Mouse (Mus musculus): ENCODE data around the gene Thoc6.

Gene Thoc6

DNA sequence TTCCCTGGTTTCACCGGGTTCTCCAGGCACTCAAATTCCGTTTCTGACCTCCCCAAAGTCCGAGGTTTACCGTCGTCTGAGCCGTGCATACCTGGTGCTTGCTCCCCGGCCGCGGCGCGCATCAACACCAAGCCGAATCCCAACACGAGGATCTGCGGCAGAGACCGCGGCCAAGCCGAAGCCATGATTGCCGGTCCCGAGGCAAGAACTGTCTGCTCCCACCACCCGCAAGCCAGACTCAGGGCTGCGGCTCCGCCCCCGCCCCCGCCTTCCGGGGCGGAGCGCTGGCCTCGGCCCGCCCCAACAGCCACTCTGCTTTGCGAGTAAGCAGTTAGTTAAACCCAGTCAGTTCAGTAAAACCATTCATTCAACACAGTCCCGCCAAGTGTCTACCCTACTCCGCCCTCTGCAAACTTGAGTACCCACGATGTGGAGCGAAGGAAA lies 3.6 kb upstream of the Thoc6 start, which contains the start of gene Tnfrsf12a:
TSS of gene Tnfrsf12a (minus strand) at position 233 of the 444 bp plus-strand sequence.
- peak; percentile 78 to 83 for DNase-seq (ENCODE audit: low spot score in 2 of 2)

- no peak for DNase-seq (ENCODE audit: low spot score in 2 of 2)
These were observed 2.9 kb upstream of the Thoc6 start for GRCm38 (mm10) chr17:23676473-23677031.

DNA sequence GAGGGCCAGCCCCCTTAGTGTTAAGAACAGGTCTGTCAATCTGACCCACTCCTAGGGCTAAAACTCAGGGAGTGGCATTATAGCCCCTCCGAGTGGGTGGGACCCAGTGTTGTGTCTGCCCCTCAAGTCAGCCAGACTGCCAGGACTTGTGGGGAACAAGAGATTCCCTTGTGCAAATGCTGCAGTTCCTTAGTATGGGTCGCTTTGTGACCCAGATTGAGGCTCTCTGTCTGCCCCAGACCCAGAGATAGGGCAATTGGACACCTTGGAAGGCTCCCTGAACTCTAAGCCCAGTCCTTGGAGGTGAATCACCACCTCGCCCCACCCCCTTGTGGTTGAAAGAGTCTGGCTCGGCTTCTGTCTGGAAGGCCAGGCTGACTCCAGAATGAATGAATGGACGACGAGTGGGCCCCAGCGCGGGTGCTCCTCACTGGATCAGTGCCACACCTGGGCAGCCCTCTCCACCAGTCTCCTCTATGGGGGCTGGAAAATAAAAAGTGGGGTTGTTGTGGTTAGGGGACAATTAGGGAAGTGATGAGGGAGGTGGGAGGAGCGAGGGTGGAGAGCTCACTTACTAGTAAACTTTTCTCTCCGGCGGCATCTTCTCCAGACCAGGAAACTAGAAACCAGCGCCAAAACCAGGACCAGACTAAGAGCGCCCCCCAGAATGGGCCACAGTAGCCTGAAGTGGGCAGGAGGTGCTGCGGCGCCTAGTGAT lies 2.0 kb upstream of the Thoc6 start:
- no peak for DNase-seq (ENCODE audit: low spot score in 2 of 2)

GRCm38 (mm10) chr17:23675127-23675526 lies 1.4 kb upstream of the Thoc6 start:
- DNase-seq (ENCODE audit: low spot score in 2 of 2), result peak in 1 of 2 experiments; percentile 70

GRCm38 (mm10) chr17:23674271-23674952 lies 730 bp upstream of the Thoc6 start:
- DNase-seq (ENCODE audit: low spot score in 2 of 2), result no peak

DNA sequence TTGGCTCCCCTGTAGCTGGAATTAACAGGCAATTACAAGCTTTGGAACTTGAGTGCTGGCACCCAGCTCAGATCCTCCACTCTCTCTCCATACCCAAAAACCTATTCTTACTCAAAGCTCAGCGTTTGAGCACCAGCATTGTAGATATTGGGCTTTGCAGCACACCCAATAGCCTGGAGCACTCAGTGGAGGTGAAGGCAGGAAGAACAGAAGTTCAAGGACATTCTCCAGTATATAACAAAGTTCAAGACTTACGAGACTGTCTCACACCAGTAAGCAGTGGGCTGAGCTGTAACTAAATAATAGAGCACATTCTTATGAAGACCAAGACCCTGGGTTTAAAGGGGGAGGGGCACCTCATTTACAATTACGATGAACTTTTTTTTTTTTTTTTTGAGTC lies 921 bp downstream of the Thoc6 start:
- no peak for DNase-seq (ENCODE audit: low spot score in 2 of 2)

- no peak for DNase-seq (ENCODE audit: low spot score in 2 of 2)
These were observed 2.2 kb downstream of the Thoc6 start for GRCm38 (mm10) chr17:23671519-23671918.

DNA sequence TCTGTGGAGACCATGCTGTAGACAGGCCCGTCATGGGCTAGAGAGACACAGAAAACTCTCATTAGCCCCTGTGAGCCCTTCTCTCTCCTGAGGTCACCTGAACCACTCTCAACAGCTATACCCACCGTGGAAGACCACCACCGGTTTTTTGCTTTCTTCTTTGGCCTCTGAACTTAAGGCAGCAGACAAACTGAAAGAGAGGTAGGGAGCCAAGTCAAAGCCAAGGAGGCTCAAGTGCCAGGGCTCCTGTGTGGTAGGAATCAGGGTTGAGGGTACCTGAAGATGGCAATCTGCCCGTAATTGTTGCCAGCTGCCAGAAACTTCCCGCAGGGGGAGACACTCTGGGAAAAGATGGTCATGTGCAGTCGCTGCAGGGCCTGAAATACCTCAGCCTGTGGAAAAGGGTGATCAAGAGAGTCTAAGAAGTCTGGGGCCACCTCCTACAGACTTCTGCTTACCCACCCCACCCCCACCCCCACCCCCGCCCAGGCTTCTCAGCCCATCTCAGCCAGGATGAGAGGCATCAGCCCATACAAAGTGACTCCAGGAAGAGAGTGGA lies 3.1 kb downstream of the Thoc6 start:
- no peak for DNase-seq (ENCODE audit: low spot score in 2 of 2)

- DNase-seq (ENCODE audit: low spot score in 2 of 2), result no peak
These were observed 8.2 kb downstream of the Thoc6 start for GRCm38 (mm10) chr17:23665511-23665910.

- no peak for DNase-seq (ENCODE audit: low spot score in 2 of 2)
These were observed 9.1 kb downstream of the Thoc6 start for GRCm38 (mm10) chr17:23664556-23665021.

DNA sequence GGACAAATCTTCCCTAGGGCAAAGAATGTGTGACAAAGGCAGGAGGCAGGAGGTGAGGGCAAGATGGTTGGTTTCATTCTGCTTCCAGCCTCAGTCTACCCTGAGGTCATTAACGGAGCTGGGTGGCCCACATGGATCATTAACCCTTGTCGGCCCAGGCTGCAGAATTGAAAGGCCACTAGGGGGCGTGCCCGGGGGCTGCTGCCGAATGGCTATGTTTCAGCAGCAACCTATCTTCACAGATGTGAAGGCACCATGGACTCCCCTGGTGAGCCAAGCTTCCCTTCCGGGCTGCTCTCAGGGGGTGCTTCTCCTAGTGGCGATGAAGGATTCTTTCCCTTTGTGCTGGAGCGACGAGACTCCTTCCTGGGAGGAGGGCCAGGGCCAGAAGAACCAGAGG lies 12.2 kb downstream of the Thoc6 start:
- no peak for DNase-seq (ENCODE audit: low spot score in 2 of 2)

GRCm38 (mm10) chr17:23660876-23661200 lies 12.8 kb downstream of the Thoc6 start:
- no peak for DNase-seq (ENCODE audit: low spot score in 2 of 2)

DNA sequence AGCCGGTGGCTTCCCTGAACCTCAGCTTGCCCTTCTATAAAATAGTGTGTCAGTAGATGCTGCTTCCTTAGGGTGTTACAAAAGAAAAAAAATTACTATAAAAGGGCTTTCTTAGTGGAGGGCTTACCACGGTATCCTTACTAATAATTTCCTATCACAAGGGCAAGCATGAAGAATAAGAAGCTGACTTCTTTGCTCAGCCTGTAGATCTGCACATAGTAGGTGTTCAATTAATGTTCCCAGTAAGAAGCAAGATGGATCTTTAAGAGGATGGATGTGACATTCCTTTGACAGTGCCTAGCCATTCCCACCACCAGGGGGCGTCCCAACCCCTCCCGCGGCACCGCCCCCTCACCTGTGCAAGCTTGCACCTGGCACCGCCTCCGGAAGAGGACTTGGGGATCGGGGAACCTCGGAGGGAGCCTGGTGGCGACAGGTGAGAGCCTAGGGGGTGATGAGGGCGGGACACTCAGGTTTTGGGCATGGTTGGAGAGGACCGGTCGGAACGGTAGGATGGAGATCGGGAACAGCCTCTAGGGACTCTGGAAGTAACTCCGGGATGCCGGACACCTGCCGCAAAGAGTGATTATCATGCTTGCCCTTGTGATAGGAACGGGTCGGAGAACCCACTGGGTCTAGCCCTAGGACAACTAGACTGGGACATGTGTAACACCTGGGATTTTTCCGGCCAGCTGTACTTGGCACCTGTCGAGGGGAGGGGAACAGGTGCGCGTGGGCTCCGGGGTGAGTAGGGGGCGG lies 13.4 kb downstream of the Thoc6 start, which contains the start of gene Bicdl2:
TSS of gene Bicdl2 (plus strand) at position 390 of the 759 bp plus-strand sequence.
- no peak for DNase-seq (ENCODE audit: low spot score in 2 of 2)

GRCm38 (mm10) chr17:23658450-23658849 lies 15.2 kb downstream of the Thoc6 start:
- DNase-seq (ENCODE audit: low spot score in 2 of 2), result no peak

- no peak for DNase-seq (ENCODE audit: low spot score in 2 of 2)
These were observed 19.3 kb downstream of the Thoc6 start for GRCm38 (mm10) chr17:23654410-23654809.

DNA sequence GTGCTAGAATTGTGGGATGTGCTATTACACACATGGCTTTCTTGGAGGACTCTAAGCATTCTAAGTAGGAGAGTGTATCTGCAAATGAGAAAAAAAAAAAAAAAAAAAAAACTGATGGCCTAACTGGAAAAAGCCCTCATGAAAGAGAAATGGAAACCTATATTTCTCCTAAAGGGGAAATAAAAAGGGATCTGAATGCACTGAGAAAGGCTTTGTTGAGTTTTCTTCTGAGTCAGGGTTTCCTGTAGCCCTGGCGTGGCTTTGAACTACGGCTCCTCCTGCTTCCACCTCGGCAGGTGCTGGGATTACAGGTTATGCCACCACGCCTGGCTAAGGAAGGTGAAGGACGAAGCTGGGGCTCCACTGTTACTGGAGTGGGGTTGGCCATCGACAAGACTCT lies 19.7 kb downstream of the Thoc6 start:
- no peak for DNase-seq (ENCODE audit: low spot score in 2 of 2)

DNA sequence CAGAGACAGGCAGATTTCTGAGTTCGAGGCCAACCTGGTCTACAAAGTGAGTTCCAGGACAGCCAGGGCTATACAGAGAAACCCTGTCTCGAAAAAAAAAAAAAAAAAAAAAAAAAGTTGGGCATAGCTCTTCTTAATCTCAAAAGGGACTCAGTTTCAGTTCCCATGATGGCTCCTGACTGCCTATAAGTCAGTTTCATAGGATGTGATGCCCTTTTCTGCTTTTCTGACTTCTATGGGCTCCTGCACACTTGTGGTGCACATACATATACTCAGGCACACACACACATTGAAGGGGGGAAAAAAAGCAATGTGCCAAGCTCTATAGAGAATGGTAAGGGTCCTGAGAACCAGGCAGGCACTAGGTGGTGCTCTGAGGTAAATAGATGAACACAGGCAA lies 20.4 kb downstream of the Thoc6 start:
- no peak for DNase-seq (ENCODE audit: low spot score in 2 of 2)

DNA sequence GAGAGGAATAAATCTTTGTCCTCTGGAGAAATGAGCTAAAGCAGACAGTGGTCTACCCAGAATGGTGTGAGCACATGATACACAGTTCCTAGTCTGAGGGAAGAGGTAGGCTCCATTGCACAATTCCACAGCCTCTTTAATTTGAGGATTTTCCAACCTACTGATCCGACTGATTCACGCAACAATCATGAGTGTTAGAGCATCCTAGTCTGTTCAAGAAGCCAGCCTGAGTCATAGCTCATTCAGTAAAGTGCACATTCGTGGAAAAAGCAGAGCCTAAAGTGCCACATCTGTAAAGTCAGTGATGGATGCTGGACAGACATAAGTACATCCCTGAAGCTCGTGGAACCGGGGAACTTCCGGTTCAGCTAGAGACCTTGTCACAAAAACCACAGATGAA lies 22.3 kb downstream of the Thoc6 start:
- DNase-seq (ENCODE audit: low spot score in 2 of 2), result no peak

- no peak for DNase-seq (ENCODE audit: low spot score in 2 of 2)
These were observed 27.8 kb downstream of the Thoc6 start for GRCm38 (mm10) chr17:23645894-23646293.

- DNase-seq (ENCODE audit: low spot score in 2 of 2), result peak in 1 of 2 experiments; percentile 60
These were observed 28.8 kb downstream of the Thoc6 start, which contains the start of gene Mmp25 for GRCm38 (mm10) chr17:23644613-23645495. Gene Mmp25 (minus strand): TSS chr17:23645277.

GRCm38 (mm10) chr17:23631241-23631640 lies 42.4 kb downstream of the Thoc6 start:
- no peak for DNase-seq (ENCODE audit: low spot score in 2 of 2)

Measured in urinary bladder, postnatal 4 days (tissue).